Mouse (Mus musculus) limb, embryonic 14.5 days (tissue): Measurements from ENCODE around the gene Cabp1. TPM values are rescaled to one million over a fixed set of nuclear protein-coding genes. Genes with fewer than 3 reads are reported as not detected.
"Not testable (repeated sequence)": the region's sequence is repeated elsewhere in the genome, so short reads cannot be mapped to it uniquely, and the experiment has no call there.

ENCODE experiments used
- ATAC-seq: fragments of 200-750 bp; cut with Nextera tagmentation; 2 replicates; pipeline ENCODE4 v1.8.0; 2017; ENCODE audit warnings: low read depth, moderate number of reproducible peaks, moderate TSS enrichment; ENCODE audit not compliant: low FRiP score
- DNase-seq: peaks from one replicate; pipeline ENCODE4 v3.0.0-alpha.2; 2015; ENCODE audit warnings: low spot score
- H3K27ac ChIP-seq: fragments of 300-500 bp; sonication (generic); replicated peaks from 2 replicates; pipeline ENCODE4 v1.5.1; 2014; ENCODE audit warnings: low read depth, mild to moderate bottlenecking, low read length, moderate library complexity, mixed read lengths
- H3K27me3 ChIP-seq: fragments of 300-500 bp; sonication (generic); 2 replicates; pipeline ENCODE4 v1.6.1; 2014; ENCODE audit warnings: low read length, mixed read lengths; ENCODE audit not compliant: control insufficient read depth, insufficient read depth
- H3K36me3 ChIP-seq: fragments of 300-500 bp; sonication (generic); 2 replicates; pipeline ENCODE4 v1.6.1; 2014; ENCODE audit warnings: mild to moderate bottlenecking, low read length, moderate library complexity, mixed read lengths; ENCODE audit not compliant: control insufficient read depth, insufficient read depth
- H3K4me1 ChIP-seq: fragments of 300-500 bp; sonication (generic); 2 replicates; pipeline ENCODE4 v1.6.1; 2014; ENCODE audit warnings: antibody characterized with exemption, low read length, mixed read lengths; ENCODE audit not compliant: control insufficient read depth, insufficient read depth
- H3K4me2 ChIP-seq: fragments of 300-500 bp; sonication (generic); replicated peaks from 2 replicates; pipeline ENCODE4 v1.6.1; 2014; ENCODE audit warnings: low read depth, mild to moderate bottlenecking, low read length, moderate library complexity; ENCODE audit not compliant: severe bottlenecking
- H3K4me3 ChIP-seq: fragments of 300-500 bp; sonication (generic); replicated peaks from 2 replicates; pipeline ENCODE4 v1.5.1; 2014; ENCODE audit warnings: low read length
- H3K9ac ChIP-seq: fragments of 300-500 bp; sonication (generic); 2 replicates; pipeline ENCODE4 v1.6.1; 2014; ENCODE audit warnings: mild to moderate bottlenecking, low read depth, low read length, moderate library complexity; ENCODE audit not compliant: severe bottlenecking
- H3K9me3 ChIP-seq: fragments of 300-500 bp; sonication (generic); 2 replicates; pipeline ENCODE4 v1.6.1; 2016; ENCODE audit warnings: low read length; ENCODE audit not compliant: control insufficient read depth
- POLR2A ChIP-seq: fragments of 200-500 bp; IDR thresholded peaks from 2 replicates; pipeline ENCODE4 v1.8.0; 2012; ENCODE audit warnings: inconsistent platforms, mild to moderate bottlenecking, moderate library complexity, borderline replicate concordance; ENCODE audit not compliant: insufficient read depth, insufficient read length; ENCODE audit errors: extremely low read depth
- WGBS: fragments of 180-500 bp; shearing (Covaris S2); extraction: QIAGEN DNeasy Blood & Tissue Kit; methylation state at CpG from one replicate; pipeline ENCODE4 v1.1.7; 2014; 5-methylcytosine and 5-hydroxymethylcytosine counted together
- polyA plus RNA-seq, 2 experiments: library from polyadenylated mRNA; depleted of rRNA in 1 of 2; stranded (reverse) in 1 of 2; unstranded in 1 of 2; fragments of >200 nt; fragmentation: Nextera tagmentation in 1 of 2; extraction: Ambion mirVana in 1 of 2; gene quantifications; 2 replicates each; pipeline versions ENCODE4 v1.2.1 to v1.2.3; 2012 to 2014

Cabp1 gene
- polyA plus RNA-seq, 2 experiments = 1.5 to 4.7 TPM

DNA sequence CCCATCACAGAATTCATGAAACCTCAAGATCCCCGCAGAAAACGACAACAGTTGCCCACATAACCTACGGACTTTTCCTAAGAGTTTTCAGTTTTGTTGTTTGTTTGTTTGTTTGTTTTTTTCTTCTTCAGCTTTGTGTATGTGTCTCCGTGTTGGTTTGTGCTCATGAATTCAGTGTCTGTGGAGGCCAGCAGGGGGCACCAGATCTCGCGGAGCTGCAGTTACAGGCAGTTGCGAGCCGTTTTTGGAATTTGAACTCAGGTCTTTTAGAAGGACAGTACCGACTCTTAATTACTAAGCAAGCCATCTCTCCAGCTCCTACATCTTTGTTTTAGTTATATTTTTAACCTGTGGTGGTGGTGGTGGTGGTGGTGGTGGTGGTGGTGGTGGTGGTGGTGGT is 28.8 kb downstream of the Cabp1 start:
- no peak for DNase-seq

DNA sequence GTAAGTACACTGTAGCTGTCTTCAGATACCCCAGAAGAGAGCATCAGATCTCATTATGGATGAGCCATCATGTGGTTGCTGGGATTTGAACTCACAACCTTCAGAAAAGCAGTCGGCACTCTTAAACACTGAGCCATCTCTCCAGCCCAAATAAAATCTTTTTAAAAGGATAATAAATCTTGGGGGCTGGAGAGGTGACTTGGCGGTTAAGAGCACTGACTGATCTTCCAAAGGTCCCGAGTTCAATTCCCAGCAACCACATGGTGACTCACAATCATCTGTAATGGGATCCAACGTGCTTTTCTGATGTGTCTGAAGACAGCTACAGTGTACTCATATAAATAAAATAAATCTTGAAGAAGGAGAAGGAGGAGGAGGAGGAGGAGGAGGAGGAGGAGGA is 29.7 kb downstream of the Cabp1 start:
- H3K36me3 ChIP-seq, DNase-seq, H3K27ac ChIP-seq, H3K9ac ChIP-seq, H3K4me2 ChIP-seq, H3K4me3 ChIP-seq, H3K27me3 ChIP-seq, ATAC-seq, H3K9me3 ChIP-seq: not testable (repeated sequence)
- H3K4me1 ChIP-seq = peaks cover 11% of the 10 kb centered on the region; the same call in 1 of the 2 replicates
- 78% methylated on average over 4 of the region's 4 CpGs for WGBS

More for the DNA sequence above, 28.8 kb downstream of the Cabp1 start:
- ATAC-seq = no peak
- peaks cover 11% of the 10 kb centered on the region; the same call in 1 of the 2 replicates for H3K4me1 ChIP-seq
- TF ChIP-seq POLR2A = no peak
- no peaks in the 10 kb centered on the region for H3K9me3 ChIP-seq
- no peak overlapping the region for H3K9ac ChIP-seq
- H3K36me3 ChIP-seq = no peaks in the 10 kb centered on the region
- no peak overlapping the region for H3K27ac ChIP-seq
- 62% methylated on average over 9 of the region's 9 CpGs for WGBS
- H3K4me3 ChIP-seq = no peak overlapping the region
- no peaks in the 10 kb centered on the region for H3K27me3 ChIP-seq
- H3K4me2 ChIP-seq = no peak overlapping the region

DNA sequence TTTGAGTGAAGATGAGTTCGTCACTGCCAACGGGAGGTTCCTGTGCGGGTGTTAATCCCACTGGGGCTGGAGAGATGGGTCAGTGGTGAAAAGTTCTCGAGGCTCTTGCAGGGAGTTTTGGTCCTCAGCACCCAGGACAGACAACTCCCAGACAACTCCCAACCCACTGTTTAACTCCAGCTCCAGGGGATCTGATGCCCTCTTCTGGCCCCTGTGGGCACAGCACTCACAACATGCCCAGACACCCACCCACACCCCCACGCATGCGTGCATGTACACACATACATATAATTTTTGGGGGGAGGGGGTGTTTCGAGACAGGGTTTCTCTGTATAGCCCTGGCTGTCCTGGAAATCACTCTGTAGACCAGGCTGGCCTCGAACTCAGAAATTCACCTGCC is 30.6 kb downstream of the Cabp1 start:
- Histone ChIP-seq H3K4me2 (no peak overlapping the region), H3K9me3 (no peaks in the 10 kb centered on the region), H3K27ac (no peak overlapping the region), H3K27me3 (no peaks in the 10 kb centered on the region), H3K36me3 (no peaks in the 10 kb centered on the region), H3K4me3 (no peak overlapping the region), H3K4me1 (peaks cover 7% of the 10 kb centered on the region; the same call in 1 of the 2 replicates), H3K9ac (no peak overlapping the region)
- no peak for TF ChIP-seq POLR2A
- no peak for DNase-seq
- no peak for ATAC-seq
- 44% methylated on average over 8 of the region's 8 CpGs for WGBS

DNA sequence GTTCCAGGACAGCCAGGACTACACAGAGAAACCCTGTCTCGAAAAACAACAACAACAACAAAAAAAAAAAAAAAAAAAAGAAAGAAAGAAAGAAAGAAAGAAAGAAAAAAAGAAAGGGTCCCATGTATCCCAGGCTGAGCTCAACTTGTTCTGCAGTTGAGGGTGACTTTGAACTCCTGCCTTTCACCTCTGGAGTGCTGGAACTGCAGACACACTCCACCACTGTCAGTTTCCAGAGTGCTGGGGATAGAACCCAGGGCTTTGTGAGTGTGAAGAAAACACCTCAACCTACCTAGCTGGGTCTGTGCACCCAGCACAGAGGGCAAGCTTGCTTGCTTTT is 32.3 kb downstream of the Cabp1 start:
- not testable (repeated sequence) for H3K9ac ChIP-seq, H3K36me3 ChIP-seq, H3K27me3 ChIP-seq, H3K9me3 ChIP-seq, H3K4me3 ChIP-seq, ATAC-seq, H3K4me1 ChIP-seq, H3K27ac ChIP-seq, H3K4me2 ChIP-seq, DNase-seq
- 78% methylated on average over 1 of the region's 1 CpGs for WGBS

DNA sequence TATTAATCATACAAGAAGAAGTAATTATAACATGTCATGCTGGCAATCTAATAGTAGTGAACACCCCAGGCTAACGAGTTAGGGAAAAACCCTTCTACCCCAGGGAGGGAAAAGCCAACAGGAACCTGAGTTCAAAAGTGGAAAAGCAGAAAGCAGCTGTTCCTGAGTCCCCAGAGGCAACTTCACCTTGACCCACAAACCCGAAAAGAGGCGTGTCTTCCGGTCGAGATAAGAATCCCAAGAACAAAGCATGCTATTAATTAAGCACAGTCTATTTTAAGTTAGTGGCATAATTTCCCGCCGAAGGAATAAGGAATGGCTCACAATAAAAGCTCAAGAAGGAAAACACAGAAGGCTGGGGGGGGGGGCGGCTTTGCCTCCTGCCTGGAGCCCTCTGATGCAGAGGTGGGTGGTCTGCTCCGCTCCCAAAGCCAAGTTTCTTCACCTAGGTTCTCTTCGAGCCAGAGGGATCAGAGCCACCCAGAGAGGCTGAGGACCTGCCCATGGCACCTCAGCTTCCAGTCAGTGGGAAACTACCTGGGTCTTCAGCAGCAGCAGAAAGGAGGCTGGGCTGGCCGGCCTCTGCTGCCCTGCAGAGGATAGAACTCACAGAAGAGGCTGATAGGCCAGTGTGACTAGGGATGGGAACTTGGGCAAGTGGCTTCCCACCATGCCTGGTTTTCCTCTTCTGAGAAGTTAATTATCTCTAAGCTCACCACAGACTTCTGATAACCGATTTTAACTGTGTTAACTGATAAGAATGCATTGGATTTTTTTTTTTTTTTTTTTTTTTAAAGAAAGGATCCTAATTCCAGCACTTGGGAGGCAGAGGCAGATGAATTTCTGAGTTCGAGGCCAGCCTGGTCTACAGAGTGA is 32.9 kb downstream of the Cabp1 start:
- DNase-seq (no peak), ATAC-seq (no peak)
- no peaks in the 10 kb centered on the region for H3K36me3 ChIP-seq
- peak overlapping the region; percentile 25; the same call in 1 of the 2 replicates for H3K9ac ChIP-seq
- no peak overlapping the region for H3K4me3 ChIP-seq
- H3K4me2 ChIP-seq = no peak overlapping the region
- WGBS = 21% methylated on average over 13 of the region's 13 CpGs
- no peaks in the 10 kb centered on the region for H3K27me3 ChIP-seq
- TF ChIP-seq POLR2A = no peak
- no peak overlapping the region for H3K27ac ChIP-seq
- H3K4me1 ChIP-seq = peaks cover 10% of the 10 kb centered on the region
- no peaks in the 10 kb centered on the region for H3K9me3 ChIP-seq

DNA sequence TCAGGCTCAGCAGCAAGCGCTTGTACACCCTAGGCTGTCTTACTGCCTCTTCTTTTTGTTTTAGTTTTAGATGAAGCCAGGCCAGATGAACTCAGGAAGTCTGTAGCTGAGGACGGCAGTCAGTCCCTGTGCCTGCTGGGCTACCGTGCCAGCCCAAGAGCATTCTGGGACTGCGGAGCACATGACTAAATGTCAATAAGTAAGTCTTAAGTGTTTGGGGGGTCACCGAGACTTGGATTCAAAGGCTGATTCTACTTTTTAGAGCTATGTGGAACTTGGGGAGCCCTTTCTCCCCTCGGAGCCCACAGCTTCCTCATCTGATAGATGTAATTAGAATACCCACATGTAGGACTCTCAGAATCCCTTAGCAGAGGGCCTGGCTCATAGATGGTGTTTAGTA is 33.5 kb downstream of the Cabp1 start:
- no peak for TF ChIP-seq POLR2A
- Histone ChIP-seq H3K27ac (no peak overlapping the region), H3K27me3 (no peaks in the 10 kb centered on the region), H3K4me3 (no peak overlapping the region), H3K4me2 (no peak overlapping the region), H3K4me1 (peaks cover 17% of the 10 kb centered on the region), H3K9ac (no peak overlapping the region), H3K36me3 (no peaks in the 10 kb centered on the region), H3K9me3 (no peaks in the 10 kb centered on the region)
- DNase-seq (no peak), ATAC-seq (no peak)
- 55% methylated on average over 6 of the region's 6 CpGs for WGBS
